Mouse (Mus musculus): ENCODE data around the gene Pcid2. TPM values are rescaled to one million over a fixed set of nuclear protein-coding genes. Genes with fewer than 3 reads are reported as not detected.
"Not testable (repeated sequence)": the region's sequence is repeated elsewhere in the genome, so short reads cannot be mapped to it uniquely, and the experiment has no call there.

The Pcid2 gene
- 37.4 and 41.9 TPM in 2 replicates for polyA plus RNA-seq (2015; fragmentation: Nextera tagmentation; extraction: Ambion mirVana)

- whole genome bisulfite sequencing, result under 1% methylated on average over 85 of the region's 87 CpGs
- Histone ChIP-seq H3K9ac (peak within 1 kb of the TSS; percentile 99), H3K27me3 (no peaks in the 10 kb centered on the region), H3K4me3 (replicated peaks) (peak within 1 kb of the TSS; percentile 97), H3K36me3 (peaks cover 10% of the 10 kb centered on the region; the same call in 1 of the 2 replicates), H3K4me2 (replicated peaks) (peak within 1 kb of the TSS; percentile 87), H3K4me1 (peaks cover 25% of the 10 kb centered on the region), H3K9me3 (replicated peaks) (no peaks in the 10 kb centered on the region), H3K27ac (replicated peaks) (peak within 1 kb of the TSS; percentile 97)
- peak; percentile 97 for ATAC-seq (ENCODE audit: insufficient number of reproducible peaks, low FRiP score, low TSS enrichment, low read depth)
Observed at GRCm38 (mm10) chr8:13105087-13105881, at the start of gene Pcid2, which contains the start of gene Cul4a. Pcid2 (minus strand) TSS chr8:13105459. Cul4a (plus strand) TSS chr8:13105621.

- peaks cover 4% of the 10 kb centered on the region; the same call in 1 of the 2 replicates for H3K4me1 ChIP-seq
- H3K9me3 ChIP-seq (replicated peaks), result no peaks in the 10 kb centered on the region
- H3K4me3 ChIP-seq (replicated peaks), result no peak overlapping the region
- no peak for ATAC-seq (ENCODE audit: insufficient number of reproducible peaks, low FRiP score, low TSS enrichment, low read depth)
- no peaks in the 10 kb centered on the region for H3K27me3 ChIP-seq
- no peak overlapping the region for H3K9ac ChIP-seq
- 72% methylated on average over 9 of the region's 9 CpGs for WGBS
- no peak overlapping the region for H3K27ac ChIP-seq (replicated peaks)
- no peak overlapping the region for H3K4me2 ChIP-seq (replicated peaks)
- H3K36me3 ChIP-seq, result peaks cover 15% of the 10 kb centered on the region
Observed at GRCm38 (mm10) chr8:13154099-13154498, 48.8 kb upstream of the Pcid2 start.

GRCm38 (mm10) chr8:13150929-13151328 is 45.7 kb upstream of the Pcid2 start:
- no peak overlapping the region for H3K4me2 ChIP-seq (replicated peaks)
- H3K9me3 ChIP-seq (replicated peaks), result no peaks in the 10 kb centered on the region
- H3K4me3 ChIP-seq (replicated peaks), result no peak overlapping the region
- H3K36me3 ChIP-seq, result peaks cover 43% of the 10 kb centered on the region
- H3K9ac ChIP-seq, result no peak overlapping the region
- H3K4me1 ChIP-seq, result no peaks in the 10 kb centered on the region
- ATAC-seq (ENCODE audit: insufficient number of reproducible peaks, low FRiP score, low TSS enrichment, low read depth), result no peak
- H3K27me3 ChIP-seq, result no peaks in the 10 kb centered on the region
- WGBS, result 79% methylated on average over 2 of the region's 2 CpGs
- no peak overlapping the region for H3K27ac ChIP-seq (replicated peaks)

- H3K4me2 ChIP-seq (replicated peaks), result no peak overlapping the region
- no peaks in the 10 kb centered on the region for H3K4me1 ChIP-seq
- no peaks in the 10 kb centered on the region for H3K27me3 ChIP-seq
- H3K4me3 ChIP-seq (replicated peaks), result no peak overlapping the region
- no peaks in the 10 kb centered on the region for H3K9me3 ChIP-seq (replicated peaks)
- H3K36me3 ChIP-seq, result peaks cover 53% of the 10 kb centered on the region
- WGBS, result 51% methylated on average over 5 of the region's 5 CpGs
- H3K9ac ChIP-seq, result no peak overlapping the region
- no peak overlapping the region for H3K27ac ChIP-seq (replicated peaks)
- ATAC-seq (ENCODE audit: insufficient number of reproducible peaks, low FRiP score, low TSS enrichment, low read depth), result no peak
Observed at GRCm38 (mm10) chr8:13149866-13150265, 44.6 kb upstream of the Pcid2 start.

- Histone ChIP-seq H3K36me3 (peaks cover 59% of the 10 kb centered on the region), H3K4me3 (replicated peaks) (no peak overlapping the region), H3K4me2 (replicated peaks) (no peak overlapping the region), H3K27me3 (no peaks in the 10 kb centered on the region), H3K9ac (no peak overlapping the region), H3K4me1 (no peaks in the 10 kb centered on the region), H3K27ac (replicated peaks) (no peak overlapping the region), H3K9me3 (replicated peaks) (no peaks in the 10 kb centered on the region)
- no peak for ATAC-seq (ENCODE audit: insufficient number of reproducible peaks, low FRiP score, low TSS enrichment, low read depth)
- 97% methylated on average over 2 of the region's 2 CpGs for WGBS
Observed at GRCm38 (mm10) chr8:13149287-13149686, 44.0 kb upstream of the Pcid2 start.

- no peak for ATAC-seq (ENCODE audit: insufficient number of reproducible peaks, low FRiP score, low TSS enrichment, low read depth)
- H3K27ac ChIP-seq (replicated peaks), result no peak overlapping the region
- H3K4me1 ChIP-seq, result no peaks in the 10 kb centered on the region
- H3K4me3 ChIP-seq (replicated peaks), result no peak overlapping the region
- WGBS, result 88% methylated on average over 2 of the region's 2 CpGs
- no peak overlapping the region for H3K4me2 ChIP-seq (replicated peaks)
- H3K9me3 ChIP-seq (replicated peaks), result no peaks in the 10 kb centered on the region
- H3K36me3 ChIP-seq, result peaks cover 65% of the 10 kb centered on the region
- no peak overlapping the region for H3K9ac ChIP-seq
- no peaks in the 10 kb centered on the region for H3K27me3 ChIP-seq
Observed at GRCm38 (mm10) chr8:13148476-13148875, 43.2 kb upstream of the Pcid2 start.

GRCm38 (mm10) chr8:13141681-13142080 is 36.4 kb upstream of the Pcid2 start:
- H3K4me2 ChIP-seq (replicated peaks), result no peak overlapping the region
- H3K27me3 ChIP-seq, result no peaks in the 10 kb centered on the region
- no peak for ATAC-seq (ENCODE audit: insufficient number of reproducible peaks, low FRiP score, low TSS enrichment, low read depth)
- no peaks in the 10 kb centered on the region for H3K4me1 ChIP-seq
- 89% methylated on average over 5 of the region's 5 CpGs for WGBS
- H3K36me3 ChIP-seq, result peaks cover 98% of the 10 kb centered on the region
- H3K27ac ChIP-seq (replicated peaks), result no peak overlapping the region
- no peak overlapping the region for H3K4me3 ChIP-seq (replicated peaks)
- H3K9me3 ChIP-seq (replicated peaks), result no peaks in the 10 kb centered on the region
- H3K9ac ChIP-seq, result no peak overlapping the region

GRCm38 (mm10) chr8:13139641-13140182 is 34.5 kb upstream of the Pcid2 start:
- Histone ChIP-seq H3K9ac (no peak overlapping the region), H3K4me2 (replicated peaks) (no peak overlapping the region), H3K4me1 (no peaks in the 10 kb centered on the region), H3K27me3 (no peaks in the 10 kb centered on the region), H3K36me3 (peaks cover 98% of the 10 kb centered on the region), H3K27ac (replicated peaks) (no peak overlapping the region), H3K9me3 (replicated peaks) (no peaks in the 10 kb centered on the region), H3K4me3 (replicated peaks) (no peak overlapping the region)
- ATAC-seq (ENCODE audit: insufficient number of reproducible peaks, low FRiP score, low TSS enrichment, low read depth), result no peak
- 90% methylated on average over 6 of the region's 6 CpGs for WGBS

GRCm38 (mm10) chr8:13132220-13132619 is 27.0 kb upstream of the Pcid2 start:
- WGBS, result 60% methylated on average over 9 of the region's 9 CpGs
- peaks cover 87% of the 10 kb centered on the region for H3K36me3 ChIP-seq
- H3K9me3 ChIP-seq (replicated peaks); H3K27me3 ChIP-seq; H3K9ac ChIP-seq; H3K4me3 ChIP-seq (replicated peaks); H3K4me2 ChIP-seq (replicated peaks); H3K4me1 ChIP-seq; H3K27ac ChIP-seq (replicated peaks); ATAC-seq (ENCODE audit: insufficient number of reproducible peaks, low FRiP score, low TSS enrichment, low read depth): not testable (repeated sequence)

- ATAC-seq (ENCODE audit: insufficient number of reproducible peaks, low FRiP score, low TSS enrichment, low read depth), result no peak
- H3K9ac ChIP-seq, result no peak overlapping the region
- no peak overlapping the region for H3K27ac ChIP-seq (replicated peaks)
- 95% methylated on average over 8 of the region's 8 CpGs for WGBS
- H3K9me3 ChIP-seq (replicated peaks), result no peaks in the 10 kb centered on the region
- no peak overlapping the region for H3K4me2 ChIP-seq (replicated peaks)
- H3K27me3 ChIP-seq, result no peaks in the 10 kb centered on the region
- no peak overlapping the region for H3K4me3 ChIP-seq (replicated peaks)
- no peaks in the 10 kb centered on the region for H3K4me1 ChIP-seq
- H3K36me3 ChIP-seq, result peaks cover 83% of the 10 kb centered on the region
Observed at GRCm38 (mm10) chr8:13124897-13125296, 19.6 kb upstream of the Pcid2 start.

GRCm38 (mm10) chr8:13122887-13123421 is 17.7 kb upstream of the Pcid2 start:
- no peaks in the 10 kb centered on the region for H3K27me3 ChIP-seq
- no peak overlapping the region for H3K4me2 ChIP-seq (replicated peaks)
- 88% methylated on average over 7 of the region's 7 CpGs for WGBS
- no peak overlapping the region for H3K9ac ChIP-seq
- no peak overlapping the region for H3K27ac ChIP-seq (replicated peaks)
- peaks cover 74% of the 10 kb centered on the region for H3K36me3 ChIP-seq
- H3K4me1 ChIP-seq, result no peaks in the 10 kb centered on the region
- H3K4me3 ChIP-seq (replicated peaks), result no peak overlapping the region
- no peak for ATAC-seq (ENCODE audit: insufficient number of reproducible peaks, low FRiP score, low TSS enrichment, low read depth)
- H3K9me3 ChIP-seq (replicated peaks), result no peaks in the 10 kb centered on the region
